Mouse (Mus musculus): ENCODE results near the gene Zfp319. TPM values are rescaled to one million over a fixed set of nuclear protein-coding genes. Genes with fewer than 3 reads are reported as not detected.

Zfp319 gene
- polyA plus RNA-seq (2015; fragmentation: Illumina TruSeq; extraction: RNeasy Lipid Tissue Mini Kit (QIAGEN cat#74804); ENCODE audit: insufficient read depth, low read depth, low replicate concordance) = 2.1 TPM

DNA sequence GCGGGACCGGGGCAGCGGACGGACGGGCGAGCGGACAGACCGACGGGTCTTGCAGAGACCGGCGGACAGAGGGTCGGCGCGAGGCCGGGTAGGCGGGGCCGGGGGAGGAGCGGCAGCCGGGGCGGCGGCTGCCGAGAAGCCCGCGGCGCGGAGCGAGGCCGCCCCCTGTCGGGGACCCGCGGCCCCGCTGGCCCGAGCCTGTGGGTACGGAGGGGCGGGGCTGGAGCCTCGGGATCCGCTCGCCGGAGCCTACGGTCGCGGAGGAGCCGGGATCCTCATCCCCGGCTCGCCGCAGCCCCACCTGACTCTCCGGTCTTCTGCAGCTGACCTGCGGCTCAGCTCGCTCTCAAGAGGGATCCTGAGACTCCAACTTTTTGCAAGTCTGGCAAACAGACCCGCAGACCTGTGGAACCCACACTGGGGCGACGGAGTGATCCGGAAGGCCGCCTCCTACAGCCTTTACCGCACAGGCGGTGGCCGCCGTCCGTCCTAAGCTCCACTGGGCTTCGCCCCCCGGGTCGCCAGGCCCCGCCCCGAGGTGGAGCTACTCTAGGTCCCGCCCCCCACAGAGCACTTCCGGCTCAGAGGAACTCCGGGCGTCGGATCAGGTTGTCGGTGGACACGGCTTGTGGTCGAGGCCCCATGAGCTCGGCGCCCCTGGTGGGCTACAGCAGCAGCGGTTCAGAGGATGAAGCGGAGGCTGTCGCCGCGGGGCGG is at the start of gene Zfp319, which contains the start of gene Usb1:
Gene Zfp319, minus strand, starts transcription at position 231 of the 717 bp plus-strand sequence.
Gene Usb1, plus strand, starts transcription at position 565 of the 717 bp plus-strand sequence.

DNA sequence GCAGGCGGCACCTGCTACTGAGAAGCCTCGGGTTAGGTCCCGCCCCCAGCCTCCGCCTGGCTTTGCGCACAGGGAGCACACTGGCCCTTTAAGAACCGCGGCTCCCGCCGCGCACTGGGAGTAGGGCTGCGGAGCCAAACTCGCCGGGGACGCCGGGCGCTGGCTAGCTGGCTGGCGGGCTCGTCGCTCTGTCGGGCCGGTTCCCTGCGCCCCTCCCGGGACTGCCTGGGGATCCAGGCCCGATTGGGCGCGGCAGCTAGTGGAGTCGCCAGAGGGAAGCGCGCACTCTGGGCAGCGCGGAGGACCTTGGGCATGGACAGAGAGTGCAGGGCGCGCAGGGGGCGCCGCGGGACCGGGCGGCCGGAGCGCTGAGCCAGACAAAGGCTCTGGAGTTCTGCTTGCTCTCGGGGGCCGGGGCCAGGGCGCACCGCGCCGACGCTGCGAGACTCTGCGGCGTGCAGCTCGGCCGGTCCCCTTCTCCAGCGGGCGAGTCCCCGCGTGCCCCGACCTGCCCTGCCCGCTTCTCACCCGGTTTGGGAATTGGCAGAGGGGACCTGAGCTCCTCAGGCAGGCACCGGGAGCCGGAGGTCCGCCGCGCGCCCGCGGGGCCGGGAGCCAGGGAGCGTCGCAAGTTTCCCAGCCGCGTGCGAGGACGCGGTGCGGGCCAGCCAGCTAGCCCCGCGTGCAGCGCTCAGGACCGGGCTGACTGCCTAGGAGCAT is 20.6 kb upstream of the Zfp319 start, which contains the start of gene Mmp15:
Gene Mmp15, plus strand, starts transcription at position 118 of the 720 bp plus-strand sequence.

DNA sequence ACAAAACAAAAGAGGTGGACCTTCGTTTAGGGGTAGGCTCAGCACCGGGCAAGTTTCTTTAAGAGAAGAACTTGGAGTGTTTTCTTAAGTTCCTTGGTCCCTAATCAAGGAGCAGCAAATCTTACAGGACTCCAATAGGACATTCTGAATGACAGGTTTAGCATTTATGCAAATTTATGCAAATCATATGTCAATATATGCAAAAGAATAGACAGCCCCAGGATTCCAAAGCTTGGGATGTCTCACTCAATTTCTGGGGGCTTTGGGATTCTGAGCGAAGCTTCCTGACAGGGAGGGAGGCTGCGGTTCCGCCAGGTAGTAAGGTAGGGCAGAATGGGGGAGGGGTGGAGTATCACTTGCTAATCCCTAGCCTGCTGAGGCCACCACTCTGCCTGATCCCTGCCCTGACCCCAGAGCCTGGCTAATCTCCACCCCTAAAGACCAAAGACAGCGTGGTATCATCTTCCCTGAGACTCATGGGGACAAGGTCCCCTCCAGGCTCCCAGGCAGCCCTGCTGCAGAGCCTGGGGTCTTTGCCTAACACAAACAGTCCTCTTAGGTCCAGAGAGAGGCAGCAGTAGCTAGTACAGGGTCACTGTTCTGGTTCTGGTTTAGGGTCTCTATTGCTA is 21.3 kb downstream of the Zfp319 start, which contains the start of gene Tepp:
Gene Tepp, plus strand, starts transcription at position 225 of the 629 bp plus-strand sequence.

DNA sequence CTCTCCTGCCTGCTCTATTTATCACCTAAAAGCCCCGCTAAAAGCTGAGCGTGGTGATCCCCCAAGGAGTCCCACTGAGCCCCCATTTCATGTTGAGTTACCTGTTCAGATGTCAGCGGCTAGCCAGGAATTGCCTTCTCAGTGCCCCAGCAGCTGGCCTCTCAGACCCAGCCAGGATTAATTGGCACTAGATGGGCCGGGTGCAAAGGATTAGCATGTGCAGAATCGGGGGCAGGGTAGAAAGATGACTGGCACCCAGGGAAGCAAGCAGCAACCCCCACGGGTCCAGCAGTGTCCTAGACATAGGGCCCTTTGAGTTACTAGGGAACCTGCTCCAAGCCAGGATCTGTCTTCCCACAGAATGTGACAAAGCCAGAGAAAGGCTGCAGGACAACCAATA is 25.3 kb downstream of the Zfp319 start, which contains the start of gene Cngb1:
Gene Cngb1, minus strand, starts transcription at position 155 of the 400 bp plus-strand sequence.

Other genes with a start within 250 kb of the Zfp319 start
- gene Kifc3, start 129.1 kb downstream of the Zfp319 start, polyA plus RNA-seq (2015; fragmentation: Illumina TruSeq; extraction: RNeasy Lipid Tissue Mini Kit (QIAGEN cat#74804); ENCODE audit: insufficient read depth, low read depth, low replicate concordance) = 29.2 TPM
- gene Cngb1, start 25.4 kb downstream of the Zfp319 start, polyA plus RNA-seq (2015; fragmentation: Illumina TruSeq; extraction: RNeasy Lipid Tissue Mini Kit (QIAGEN cat#74804); ENCODE audit: insufficient read depth, low read depth, low replicate concordance) = 0.13 TPM
- not detected for gene Tepp, start 21.4 kb downstream of the Zfp319 start, polyA plus RNA-seq (2015; fragmentation: Illumina TruSeq; extraction: RNeasy Lipid Tissue Mini Kit (QIAGEN cat#74804); ENCODE audit: insufficient read depth, low read depth, low replicate concordance)
- 4.9 TPM for gene Usb1, start 334 bp upstream of the Zfp319 start, polyA plus RNA-seq (2015; fragmentation: Illumina TruSeq; extraction: RNeasy Lipid Tissue Mini Kit (QIAGEN cat#74804); ENCODE audit: insufficient read depth, low read depth, low replicate concordance)
- gene Mmp15, start 20.3 kb upstream of the Zfp319 start, polyA plus RNA-seq (2015; fragmentation: Illumina TruSeq; extraction: RNeasy Lipid Tissue Mini Kit (QIAGEN cat#74804); ENCODE audit: insufficient read depth, low read depth, low replicate concordance) = 7.1 TPM
- gene Cfap20, start 102.9 kb upstream of the Zfp319 start, polyA plus RNA-seq (2015; fragmentation: Illumina TruSeq; extraction: RNeasy Lipid Tissue Mini Kit (QIAGEN cat#74804); ENCODE audit: insufficient read depth, low read depth, low replicate concordance) = 15.2 TPM
- 7.5 TPM for gene Csnk2a2, start 158.1 kb upstream of the Zfp319 start, polyA plus RNA-seq (2015; fragmentation: Illumina TruSeq; extraction: RNeasy Lipid Tissue Mini Kit (QIAGEN cat#74804); ENCODE audit: insufficient read depth, low read depth, low replicate concordance)
- not detected for gene Ccdc113, start 202.1 kb upstream of the Zfp319 start, polyA plus RNA-seq (2015; fragmentation: Illumina TruSeq; extraction: RNeasy Lipid Tissue Mini Kit (QIAGEN cat#74804); ENCODE audit: insufficient read depth, low read depth, low replicate concordance)
- gene Prss54, start 244.4 kb upstream of the Zfp319 start, polyA plus RNA-seq (2015; fragmentation: Illumina TruSeq; extraction: RNeasy Lipid Tissue Mini Kit (QIAGEN cat#74804); ENCODE audit: insufficient read depth, low read depth, low replicate concordance) = not detected

All from pancreas, adult 10 weeks (tissue).